Mouse (Mus musculus): Measurements from ENCODE around the gene Pawr.

The Pawr gene

DNA sequence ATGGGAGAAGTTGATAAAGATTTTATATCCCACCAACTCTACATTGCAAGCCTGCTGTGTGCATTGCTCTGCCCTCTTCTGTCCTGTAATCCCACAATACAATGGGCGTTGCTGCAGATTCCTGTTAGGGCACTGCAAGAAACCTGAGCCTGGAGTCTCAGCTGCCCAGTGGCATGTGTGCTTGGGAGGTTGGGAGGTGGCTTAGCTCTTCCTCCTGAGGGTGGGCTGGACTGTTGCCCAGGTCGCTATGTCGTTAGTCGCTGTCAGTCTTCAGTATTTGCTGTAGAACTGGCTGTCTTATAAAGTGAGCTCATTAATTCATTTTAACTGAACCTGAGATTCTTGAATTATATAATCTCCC, 58.0 kb downstream of the Pawr start:
- 65% methylated on average over 4 of the region's 4 CpGs for WGBS

DNA sequence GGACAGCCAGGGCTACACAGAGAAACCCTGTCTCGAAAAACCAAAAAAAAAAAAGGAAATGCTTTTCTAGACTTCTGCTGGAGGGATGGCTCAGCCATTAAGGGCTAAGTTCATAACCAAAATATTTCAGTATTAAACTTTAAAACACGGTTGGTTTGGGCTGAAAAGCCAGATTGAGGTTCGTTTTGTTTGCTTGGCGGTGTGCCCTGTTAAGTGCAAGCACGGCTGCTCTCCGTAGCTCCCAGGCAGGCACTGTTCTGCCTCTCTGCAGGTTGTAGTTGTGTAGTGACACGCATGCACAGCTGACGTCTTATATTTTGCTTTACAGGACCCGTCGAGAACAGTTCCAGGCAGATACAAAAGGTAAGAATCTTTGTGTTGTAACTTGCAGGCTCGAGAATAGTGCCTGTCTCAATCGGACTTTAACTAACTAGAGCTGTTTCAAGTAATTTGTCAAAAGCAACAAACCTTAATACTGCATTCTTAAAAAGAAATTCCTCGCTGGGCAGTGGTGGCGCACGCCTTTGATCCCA, 59.5 kb downstream of the Pawr start:
- WGBS, result 80% methylated on average over 15 of the region's 15 CpGs

DNA sequence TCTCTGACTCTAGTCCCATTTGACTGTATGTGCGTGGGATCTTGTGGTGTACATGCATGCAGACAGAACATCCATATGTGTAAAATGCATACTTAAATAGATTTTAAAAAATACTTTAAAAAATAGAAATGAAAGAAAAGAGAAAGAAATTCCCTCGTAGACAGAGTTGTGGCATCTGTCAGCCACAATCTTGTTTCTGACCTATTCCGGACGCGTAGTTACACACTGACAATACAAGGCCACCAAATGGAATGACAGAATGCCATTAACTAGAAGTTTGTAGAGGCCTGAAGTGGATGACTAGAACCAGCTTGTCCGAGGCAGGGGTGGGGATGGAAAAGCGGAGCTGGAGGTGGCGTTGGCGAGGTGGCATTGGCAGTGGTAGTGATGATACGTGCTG, 60.2 kb downstream of the Pawr start:
- 97% methylated on average over 10 of the region's 10 CpGs for WGBS

GRCm38 (mm10) chr10:108394306-108394705, 62.4 kb downstream of the Pawr start:
- WGBS, result 83% methylated on average over 4 of the region's 4 CpGs

- 88% methylated on average over 12 of the region's 12 CpGs for WGBS
These were observed 63.3 kb downstream of the Pawr start for GRCm38 (mm10) chr10:108395229-108395628.

GRCm38 (mm10) chr10:108395647-108396046, 63.7 kb downstream of the Pawr start:
- 61% methylated on average over 14 of the region's 14 CpGs for WGBS

- 88% methylated on average over 4 of the region's 4 CpGs for WGBS
These were observed 70.8 kb downstream of the Pawr start for GRCm38 (mm10) chr10:108402751-108403150.

DNA sequence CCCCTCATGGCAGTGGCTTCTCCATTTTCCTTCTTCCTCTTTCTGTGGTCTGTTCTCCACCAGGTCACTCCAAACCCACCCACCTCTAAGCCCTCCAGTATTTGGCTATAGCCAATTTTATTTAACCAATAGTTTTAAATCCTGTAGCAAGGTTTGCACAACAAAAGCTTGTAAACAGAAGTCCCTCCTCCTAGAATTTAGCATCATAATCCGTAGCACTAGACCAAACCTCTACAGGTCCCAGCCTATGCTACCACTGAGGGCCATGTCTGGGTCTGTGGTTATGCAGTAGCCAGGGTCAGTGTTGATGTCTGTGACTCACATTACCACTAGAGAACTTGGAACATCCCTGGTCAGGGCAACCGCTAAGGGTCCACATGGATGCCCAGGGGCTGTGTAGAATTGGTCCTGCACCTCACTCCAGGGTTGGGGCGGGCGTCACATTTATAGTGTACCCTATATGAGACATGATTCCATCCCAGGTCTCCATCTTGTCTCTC, 71.5 kb downstream of the Pawr start:
- 98% methylated on average over 4 of the region's 4 CpGs for WGBS

DNA sequence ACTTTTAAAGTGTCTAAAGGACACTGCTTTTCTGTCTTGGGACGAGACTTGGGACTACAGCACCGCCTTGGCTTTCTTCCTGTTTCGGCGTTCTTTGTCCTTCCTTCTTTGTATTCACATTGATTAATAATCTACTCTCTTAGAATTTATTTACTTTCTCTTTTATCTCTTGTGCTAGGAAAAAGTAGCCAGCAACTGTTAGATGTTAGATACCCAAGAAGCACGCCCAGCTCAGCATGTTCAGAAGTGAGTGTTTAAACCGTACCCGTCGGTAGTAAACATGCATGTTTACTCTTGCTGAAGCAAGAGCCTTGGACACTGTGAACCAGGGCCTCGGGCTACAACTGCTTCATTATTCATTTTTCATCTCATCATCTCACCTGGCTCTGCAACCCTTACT, 72.2 kb downstream of the Pawr start:
- WGBS, result 89% methylated on average over 9 of the region's 9 CpGs

DNA sequence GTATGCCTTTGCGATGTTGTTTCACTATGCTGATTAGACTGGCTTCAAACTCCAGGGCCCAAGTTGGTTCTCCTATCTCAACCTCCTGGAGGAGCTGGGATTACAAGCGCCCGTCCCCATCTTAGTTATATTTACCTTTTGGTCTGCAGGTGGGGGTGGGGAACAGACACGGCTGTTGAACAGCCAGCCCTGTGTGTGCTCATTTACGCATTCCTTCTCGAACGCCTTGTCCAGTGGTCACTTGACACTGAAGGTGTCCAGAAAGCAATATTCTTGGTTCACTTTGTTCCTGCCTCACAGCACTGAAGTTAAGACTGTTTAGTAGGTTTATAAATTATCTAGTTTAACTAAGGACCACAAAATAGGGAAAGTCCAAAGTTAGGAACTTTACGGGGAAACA, 73.2 kb downstream of the Pawr start:
- WGBS, result 92% methylated on average over 8 of the region's 8 CpGs

GRCm38 (mm10) chr10:108405931-108406330, 74.0 kb downstream of the Pawr start:
- 87% methylated on average over 7 of the region's 7 CpGs for WGBS

DNA sequence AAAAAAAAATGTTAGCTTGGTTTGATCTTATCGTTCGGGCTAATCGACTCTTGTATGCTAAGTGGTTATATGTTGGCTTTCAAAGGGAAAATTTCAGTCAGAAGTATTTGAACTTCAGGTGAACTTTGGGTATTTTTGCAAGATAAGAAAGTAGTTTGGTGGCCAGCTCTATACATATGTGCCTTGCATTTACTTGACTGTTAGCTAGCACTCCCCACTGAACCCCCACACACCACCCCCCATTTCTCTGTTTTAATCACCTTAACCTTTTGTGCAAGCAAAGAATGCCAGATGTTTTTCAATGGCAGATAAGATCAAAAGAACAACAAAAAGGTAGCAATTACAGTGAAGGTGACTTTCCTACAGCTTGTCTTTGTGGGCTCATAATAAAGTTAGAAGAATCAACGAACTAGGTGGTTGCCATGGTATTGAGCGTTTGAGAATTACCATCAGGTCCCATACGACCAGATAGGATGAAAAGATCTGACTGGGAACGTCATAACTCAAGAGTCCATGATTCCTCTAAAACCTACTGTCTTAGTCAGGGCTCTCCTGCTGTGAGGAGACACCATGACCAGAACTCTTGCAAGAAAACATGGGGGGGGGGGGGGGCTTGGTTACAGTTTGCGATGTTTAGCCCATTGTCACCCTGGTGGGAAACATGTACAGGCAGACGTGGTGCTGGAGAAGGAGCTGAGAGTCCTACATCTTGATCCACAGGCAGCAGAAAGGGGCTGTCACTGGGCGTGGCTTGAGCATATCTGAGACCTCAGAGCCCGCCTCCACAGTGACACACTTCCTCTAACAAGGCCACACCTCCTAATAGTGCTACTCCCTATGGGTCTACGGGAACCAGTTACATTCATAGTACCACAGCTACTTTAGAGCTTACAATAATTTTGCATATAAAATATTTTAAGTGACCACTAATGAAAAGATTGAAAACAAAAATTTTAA, 75.2 kb downstream of the Pawr start:
- 92% methylated on average over 12 of the region's 12 CpGs for WGBS

GRCm38 (mm10) chr10:108408025-108408424, 76.1 kb downstream of the Pawr start:
- 70% methylated on average over 5 of the region's 5 CpGs for WGBS

GRCm38 (mm10) chr10:108408437-108408836, 76.5 kb downstream of the Pawr start:
- WGBS, result 94% methylated on average over 6 of the region's 6 CpGs

DNA sequence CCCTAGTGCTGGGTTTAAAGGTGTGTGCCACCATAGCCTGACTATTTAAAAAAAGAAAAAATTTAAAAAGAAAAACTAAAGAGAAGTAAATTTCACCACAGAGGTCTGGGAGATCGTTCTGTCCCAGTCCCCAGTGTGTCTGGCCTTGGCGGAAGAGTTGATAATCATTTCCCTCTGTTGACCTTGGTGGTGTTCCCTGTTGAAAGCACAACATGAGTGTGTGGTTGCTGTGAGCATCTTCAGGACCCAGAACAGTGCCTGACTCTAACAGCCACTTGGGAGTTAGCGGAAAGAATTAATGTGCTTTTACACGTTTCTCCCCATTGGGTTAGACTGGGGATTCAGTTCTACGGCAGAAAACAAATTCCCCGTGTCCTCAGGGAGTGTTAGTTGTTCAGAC, 77.1 kb downstream of the Pawr start:
- WGBS, result 91% methylated on average over 6 of the region's 6 CpGs

- WGBS, result 80% methylated on average over 6 of the region's 6 CpGs
These were observed 77.6 kb downstream of the Pawr start for GRCm38 (mm10) chr10:108409529-108409928.

DNA sequence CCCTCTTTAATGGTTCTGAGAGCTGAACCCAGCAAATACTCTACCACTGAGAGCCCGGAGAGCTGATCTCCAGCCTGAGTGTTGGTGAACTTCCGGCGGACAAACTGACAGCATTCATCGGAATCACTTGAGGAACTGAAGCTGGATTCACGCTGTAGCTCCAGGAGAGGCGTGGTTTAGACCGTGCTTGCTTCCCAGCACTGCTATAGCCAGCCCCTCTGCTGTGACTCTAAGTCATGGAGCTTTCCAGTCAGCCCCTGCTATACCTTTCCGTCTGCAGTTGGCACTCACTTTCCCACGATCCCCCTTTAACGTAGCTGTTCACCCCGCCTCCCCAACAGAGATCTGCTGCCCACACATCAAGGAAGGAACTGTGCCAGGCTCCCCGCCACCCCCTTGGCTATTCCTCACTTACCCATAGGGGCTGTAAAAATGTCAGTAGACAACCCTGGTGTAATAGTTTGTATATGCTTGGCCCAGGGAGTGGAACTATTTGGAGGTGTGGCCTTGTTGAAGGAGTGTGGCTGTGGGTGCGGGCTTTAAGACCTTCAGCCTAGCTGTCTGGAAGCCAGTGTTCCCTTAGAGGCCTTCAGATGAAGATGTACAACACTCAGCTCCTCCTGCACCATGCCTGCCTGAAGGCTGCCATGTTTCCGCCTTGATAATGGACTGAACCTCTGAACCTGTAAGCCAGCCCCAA, 83.2 kb downstream of the Pawr start:
- 89% methylated on average over 14 of the region's 14 CpGs for WGBS

GRCm38 (mm10) chr10:108417448-108417847, 85.5 kb downstream of the Pawr start:
- 78% methylated on average over 5 of the region's 5 CpGs for WGBS

- 96% methylated on average over 10 of the region's 10 CpGs for WGBS
These were observed 98.6 kb downstream of the Pawr start for GRCm38 (mm10) chr10:108430553-108430952.

GRCm38 (mm10) chr10:108432194-108432593, 100.3 kb downstream of the Pawr start:
- WGBS, result 55% methylated on average over 10 of the region's 10 CpGs

DNA sequence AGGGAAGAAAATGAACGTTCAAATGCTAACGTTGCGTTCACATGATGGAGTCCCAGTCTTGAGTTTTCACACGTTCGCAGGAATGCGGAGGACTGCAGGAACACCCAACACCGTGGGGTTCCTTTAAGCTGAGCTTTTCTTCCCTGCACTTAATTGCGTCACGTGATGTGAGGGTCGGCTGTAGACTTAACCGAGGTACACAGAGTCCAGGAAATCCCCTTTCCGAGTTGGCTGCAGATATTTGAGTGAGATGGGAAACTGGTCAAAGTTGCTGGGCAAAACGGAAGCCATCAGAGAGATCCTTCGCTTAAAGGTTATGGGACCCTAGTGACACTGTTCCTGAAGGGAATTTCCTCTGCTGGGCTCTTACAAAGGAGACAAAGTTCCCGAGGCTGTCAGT, 102.1 kb downstream of the Pawr start:
- WGBS, result 25% methylated on average over 15 of the region's 15 CpGs

- 24% methylated on average over 5 of the region's 5 CpGs for WGBS
These were observed 103.7 kb downstream of the Pawr start for GRCm38 (mm10) chr10:108435616-108436015.

DNA sequence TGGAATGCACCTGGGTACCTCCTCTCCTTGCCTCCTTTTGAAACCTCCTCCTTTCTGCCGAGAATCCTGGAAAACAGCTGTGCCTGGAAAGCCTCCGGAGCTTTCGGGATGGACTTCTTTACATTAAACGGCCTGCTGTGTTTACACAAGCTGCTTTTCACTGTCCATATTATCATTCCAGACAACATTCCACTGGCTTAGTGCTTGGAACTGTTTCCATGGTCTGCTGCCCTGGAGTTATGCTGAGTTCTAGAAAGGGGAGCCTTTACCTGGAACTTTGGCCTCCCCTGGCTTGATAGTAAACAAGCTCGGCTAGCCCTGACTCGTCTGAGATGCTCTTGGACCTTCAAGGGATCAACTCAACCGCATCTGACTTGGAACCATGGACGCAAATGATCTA, 104.4 kb downstream of the Pawr start:
- 70% methylated on average over 8 of the region's 8 CpGs for WGBS

Measured in cerebral cortex, adult 2 months (tissue).